Mouse (Mus musculus) ovary, adult 18-20 months (tissue): ENCODE results near the gene Gm10803.
A peak's percentile ranks its signal among the peaks of the same experiment; 100 is the strongest.
"Not testable (repeated sequence)": the region's sequence is repeated elsewhere in the genome, so short reads cannot be mapped to it uniquely, and the experiment has no call there.

Source experiments
- DNase-seq: peaks from one replicate; pipeline ENCODE4 v3.0.0; 2022; ENCODE audit warnings: low spot score, mixed read lengths

Gene Gm10803

GRCm38 (mm10) chr2:93560268-93560667 lies at the start of gene Gm10803:
Gm10803 (plus strand) TSS chr2:93560568.
- not testable (repeated sequence) for DNase-seq

DNA sequence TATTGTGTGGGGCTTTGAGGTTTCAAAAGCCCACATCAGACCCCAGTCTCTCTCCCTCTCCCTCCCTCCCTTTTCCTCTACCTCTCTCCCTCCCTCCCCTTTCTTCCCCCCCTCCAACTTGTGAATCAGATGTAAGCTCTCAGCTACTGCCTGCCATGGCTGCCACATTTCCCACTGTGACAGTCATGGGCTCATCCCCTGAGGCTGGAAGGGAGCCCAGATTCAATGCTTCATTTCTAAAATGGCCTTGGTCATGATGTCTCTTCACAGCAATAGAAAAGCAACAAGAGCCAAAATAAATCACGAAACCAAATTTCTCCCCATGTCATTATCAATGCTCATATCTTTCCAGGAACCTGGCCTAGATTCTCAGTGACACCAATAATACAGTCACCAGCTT lies 49.5 kb upstream of the Gm10803 start:
- DNase-seq: no peak

GRCm38 (mm10) chr2:93512130-93512529 lies 48.2 kb upstream of the Gm10803 start:
- no peak for DNase-seq

DNA sequence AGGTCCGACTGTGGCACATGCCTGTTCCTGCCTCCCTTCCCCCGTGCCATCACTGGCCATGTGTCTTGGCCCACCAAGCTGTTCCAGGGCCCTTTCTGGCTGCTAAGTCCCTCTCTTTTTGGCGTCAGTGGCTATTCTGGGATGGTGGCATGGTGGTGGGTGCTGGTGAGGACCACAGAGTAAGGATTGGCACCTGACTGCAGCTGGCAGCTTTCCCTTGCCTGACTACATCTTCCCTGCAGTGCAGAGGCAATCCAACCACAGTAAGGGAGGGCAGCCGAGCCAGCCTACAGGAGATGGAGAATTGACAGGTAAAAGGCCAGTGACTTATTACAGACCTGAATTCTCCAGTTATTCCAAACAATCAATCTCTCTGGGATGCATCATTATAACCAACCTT lies 45.1 kb upstream of the Gm10803 start:
- DNase-seq: no peak

- no peak for DNase-seq
Observed at GRCm38 (mm10) chr2:93521042-93521441, 39.3 kb upstream of the Gm10803 start.

DNA sequence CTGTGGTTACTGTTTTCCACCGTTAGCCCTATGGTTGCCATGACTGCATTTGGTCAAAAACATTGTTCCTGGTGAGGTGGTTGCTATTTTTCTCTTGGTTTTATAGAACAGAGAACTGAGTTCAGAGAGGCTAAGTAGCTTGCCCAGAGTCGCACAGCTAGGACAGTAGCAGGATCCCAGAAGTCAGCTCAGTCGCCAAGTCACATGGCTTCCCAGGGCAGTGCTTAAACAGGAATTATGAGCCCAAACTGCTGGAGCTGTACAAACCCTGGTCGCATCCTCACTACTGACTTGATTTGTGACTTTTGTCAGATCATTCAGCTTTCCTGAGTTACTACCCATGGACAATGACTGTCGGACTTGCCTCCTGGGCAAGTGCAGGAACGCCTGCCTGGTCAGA lies 38.8 kb upstream of the Gm10803 start:
- DNase-seq: no peak

DNA sequence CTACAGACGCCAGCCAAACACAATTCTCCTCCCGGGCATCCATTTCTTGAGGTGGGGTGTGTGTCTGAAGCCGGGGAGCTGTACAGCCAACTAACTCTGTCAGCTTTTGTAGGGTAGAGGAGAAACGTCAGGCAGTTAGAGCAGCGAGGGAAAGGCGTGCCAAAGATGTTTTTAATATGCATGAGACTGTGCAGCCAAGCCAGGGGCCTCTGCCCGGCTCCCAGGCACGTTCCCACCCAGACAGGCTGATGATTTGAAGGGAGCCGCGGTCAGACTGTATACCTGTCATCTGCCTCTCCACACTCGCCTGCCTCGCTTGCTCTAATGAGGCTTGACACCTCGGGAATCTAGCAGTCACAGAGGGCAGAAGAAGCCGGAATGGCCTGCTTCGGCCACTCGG lies 38.4 kb upstream of the Gm10803 start:
- no peak for DNase-seq

DNA sequence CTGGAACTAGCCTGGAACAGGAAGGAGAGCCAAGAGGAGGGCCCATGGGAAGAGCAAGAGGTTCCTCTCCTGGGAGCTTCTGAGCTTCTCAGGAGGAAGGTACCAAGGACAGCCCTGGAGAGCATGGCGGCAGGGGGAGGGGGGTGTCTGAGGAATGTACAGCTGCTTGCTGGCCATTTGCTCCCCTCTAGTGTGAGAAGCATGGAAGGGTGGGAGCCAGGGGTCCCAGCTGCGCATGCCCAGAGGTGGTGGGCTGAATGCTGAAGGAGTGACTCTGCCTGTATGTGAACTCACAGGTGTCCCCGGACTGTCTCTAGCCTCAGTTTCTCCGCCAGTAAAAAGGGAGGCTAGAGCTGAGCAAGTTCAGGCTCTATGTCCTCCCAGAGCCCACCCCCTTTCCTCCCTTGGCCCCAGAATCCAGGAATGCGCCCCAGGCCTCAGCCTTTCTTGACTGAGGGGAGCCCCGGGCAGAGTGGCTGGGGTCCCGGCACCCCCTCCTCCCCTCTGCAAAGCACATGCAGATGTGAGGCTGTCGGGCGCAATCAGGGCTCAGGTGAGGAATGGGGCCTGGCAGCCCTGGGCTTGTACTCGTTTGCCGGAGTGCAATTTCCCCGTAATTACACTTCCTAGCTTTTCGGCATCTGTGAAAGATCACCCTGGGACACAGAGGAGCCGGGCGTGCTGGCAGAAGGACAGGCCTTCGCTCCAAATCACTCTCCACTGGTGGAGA lies 35.2 kb upstream of the Gm10803 start:
- no peak for DNase-seq

- no peak for DNase-seq
Observed at GRCm38 (mm10) chr2:93529602-93530001, 30.8 kb upstream of the Gm10803 start.

GRCm38 (mm10) chr2:93533891-93534290 lies 26.5 kb upstream of the Gm10803 start:
- no peak for DNase-seq

DNA sequence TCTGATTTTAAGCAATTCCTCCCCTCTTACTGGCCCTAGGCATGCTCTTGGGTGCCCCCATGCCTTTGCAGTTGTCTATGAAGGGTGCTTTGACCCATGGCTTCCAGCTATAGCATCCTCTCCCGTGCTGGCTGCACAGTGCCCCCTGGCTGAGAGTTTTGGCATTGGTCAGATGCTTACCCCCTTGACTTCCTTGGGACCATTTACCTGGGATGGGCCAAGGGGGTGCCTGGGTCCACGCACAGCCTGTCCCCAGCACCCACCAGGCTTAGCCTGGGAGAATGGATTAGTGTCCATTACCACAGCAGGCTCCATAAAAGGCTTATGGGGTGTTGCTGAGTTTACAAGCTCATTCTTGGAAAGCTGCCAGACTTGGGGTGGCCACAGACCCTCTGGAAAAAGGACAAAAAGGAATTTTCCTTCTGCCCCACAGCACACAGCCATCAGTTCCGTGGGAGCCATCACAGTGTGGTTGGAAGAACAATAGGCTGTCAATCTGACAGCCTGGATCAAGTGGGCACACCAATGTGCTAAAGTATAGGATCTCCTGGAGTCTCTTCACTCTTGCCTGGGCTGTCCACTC lies 22.9 kb upstream of the Gm10803 start:
- DNase-seq: no peak

- DNase-seq: no peak
Observed at GRCm38 (mm10) chr2:93538140-93538539, 22.2 kb upstream of the Gm10803 start.

DNA sequence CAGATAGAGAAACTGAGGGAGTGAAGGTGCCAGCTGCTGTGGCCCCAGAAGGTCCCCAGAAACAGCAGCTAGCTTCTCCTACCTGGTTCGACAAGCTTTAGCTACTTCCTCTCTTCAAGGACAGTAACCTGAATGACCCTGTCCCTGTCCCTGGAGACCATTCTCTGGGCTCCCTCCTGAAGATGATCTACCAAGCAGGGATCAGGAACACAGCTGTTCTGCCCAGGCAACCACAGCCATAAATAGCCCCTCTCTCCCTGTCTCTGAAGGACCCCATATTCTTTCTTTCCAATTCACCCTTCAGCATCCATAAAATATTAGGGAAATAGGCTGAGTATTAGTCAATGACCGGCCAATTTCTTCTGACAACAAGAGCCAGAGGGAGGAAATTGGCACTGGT lies 18.6 kb upstream of the Gm10803 start:
- no peak for DNase-seq

DNA sequence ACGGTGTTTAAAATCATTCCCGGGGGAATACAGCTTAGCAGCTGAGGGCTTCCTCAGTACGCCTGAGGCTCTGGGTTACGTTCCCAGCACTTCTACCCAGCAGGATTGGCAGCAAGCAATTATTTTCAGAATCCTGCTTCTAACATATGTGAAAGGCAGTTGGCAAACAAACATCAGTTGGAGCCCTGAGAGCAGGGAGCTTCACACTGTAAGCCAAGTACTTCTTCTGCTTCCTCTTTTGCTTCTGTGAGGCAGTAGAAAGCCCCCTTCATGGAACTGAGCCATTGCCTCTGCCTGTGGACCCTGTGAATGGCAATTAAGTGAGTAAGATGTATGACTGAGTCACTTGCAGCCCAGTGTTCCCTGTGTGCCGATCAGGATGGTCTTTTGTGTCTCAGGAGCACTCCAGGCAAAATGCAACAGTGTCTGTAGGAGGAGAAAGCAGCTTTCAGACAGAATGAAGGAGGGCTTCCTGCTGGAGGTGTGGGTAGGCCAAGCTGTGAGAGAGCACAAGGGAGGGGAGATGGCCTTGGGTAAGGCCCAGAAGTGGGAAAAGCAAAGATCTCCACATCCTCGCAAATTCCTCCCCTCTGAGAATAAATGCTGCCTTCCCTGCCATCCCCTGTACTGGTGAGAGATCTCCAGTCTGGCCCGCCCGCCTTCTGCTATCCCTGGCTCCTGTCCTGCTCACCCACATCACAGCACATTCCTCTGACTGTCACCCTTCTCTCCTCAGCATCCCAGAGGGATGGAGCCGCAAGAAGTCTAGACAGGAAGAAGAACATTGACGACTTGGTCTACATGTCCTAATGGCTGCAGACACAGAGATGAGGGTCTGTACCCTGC lies 7.5 kb upstream of the Gm10803 start:
- no peak for DNase-seq

- no peak for DNase-seq
Observed at GRCm38 (mm10) chr2:93553905-93554304, 6.5 kb upstream of the Gm10803 start.

DNA sequence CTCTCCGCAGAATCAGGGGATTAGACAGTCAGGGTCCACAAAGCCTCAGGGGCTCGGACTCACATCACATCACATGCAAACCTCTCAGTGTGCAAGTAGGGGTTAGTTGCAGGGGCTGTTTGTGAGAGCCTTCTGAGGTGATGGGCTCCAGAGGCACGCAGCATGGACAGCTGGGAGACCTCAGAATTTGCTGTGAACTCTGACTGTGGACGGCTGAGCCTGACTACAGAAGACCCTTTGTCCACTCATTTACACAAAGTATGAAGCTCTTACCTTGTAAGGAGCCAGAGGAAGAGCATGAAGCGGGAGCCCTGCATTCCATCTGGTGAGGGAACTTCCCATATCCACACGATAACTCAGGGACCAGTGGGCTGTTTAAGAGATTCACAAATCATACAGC lies 5.3 kb downstream of the Gm10803 start:
- DNase-seq: no peak

- DNase-seq: peak; percentile 3
Observed at GRCm38 (mm10) chr2:93567675-93568074, 7.3 kb downstream of the Gm10803 start.

DNA sequence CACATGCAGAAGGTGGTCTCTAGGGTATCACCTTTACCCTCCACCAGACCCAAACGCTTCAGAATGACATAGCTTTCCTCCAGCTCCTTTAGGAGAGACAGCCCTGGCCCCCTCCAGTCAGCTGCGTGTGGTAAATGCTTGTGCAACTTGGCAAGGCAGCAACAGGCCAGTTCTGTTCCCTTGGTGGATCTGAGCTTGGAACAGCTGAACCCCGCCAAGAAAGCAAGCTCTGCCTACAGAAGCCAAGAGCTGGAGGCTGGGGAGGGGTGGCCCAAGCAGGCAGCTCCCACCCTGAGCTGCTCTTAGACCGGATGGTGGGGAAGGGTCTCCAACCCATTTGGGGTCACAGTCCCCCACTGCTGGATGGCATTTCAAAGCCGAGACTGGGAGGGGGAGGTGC lies 12.2 kb downstream of the Gm10803 start:
- no peak for DNase-seq

DNA sequence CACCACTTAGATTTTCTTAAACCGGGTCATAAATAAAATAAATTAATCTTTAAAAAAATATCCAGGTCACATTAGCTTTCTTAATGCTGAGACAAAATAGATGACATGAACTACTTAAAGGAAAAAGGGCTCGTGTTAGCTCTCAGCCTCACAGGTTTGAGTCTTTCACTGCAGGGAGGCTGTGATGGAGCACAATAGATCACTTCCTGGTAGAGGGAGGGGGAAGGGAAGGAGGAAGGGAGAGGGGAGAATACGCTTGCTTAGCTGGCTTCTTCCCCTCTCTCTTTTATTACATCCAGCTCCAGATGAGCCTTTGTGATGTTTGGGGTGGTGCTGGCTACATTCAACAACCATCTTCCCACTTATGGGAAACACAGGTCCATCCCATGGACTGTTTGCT lies 20.9 kb downstream of the Gm10803 start:
- no peak for DNase-seq

DNA sequence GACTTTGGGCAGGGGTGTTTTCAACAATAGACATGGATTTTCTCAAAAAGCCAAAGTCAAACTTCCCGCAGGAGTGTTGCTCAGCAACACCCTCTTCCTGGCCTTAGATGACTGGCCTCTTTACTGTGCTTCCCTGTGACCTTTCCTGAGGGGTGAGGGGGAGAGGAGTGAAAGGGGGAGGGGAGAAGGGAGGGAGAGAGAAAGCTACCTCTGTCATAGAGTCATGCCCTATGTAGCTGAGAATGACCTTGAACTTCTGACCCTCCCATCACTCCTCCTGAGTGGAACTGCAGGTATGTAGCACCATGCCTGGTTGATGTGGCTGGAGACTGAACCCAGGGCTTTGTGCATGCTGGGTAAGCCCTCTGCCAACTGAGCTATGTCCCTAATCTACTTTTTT lies 25.5 kb downstream of the Gm10803 start:
- DNase-seq: no peak

DNA sequence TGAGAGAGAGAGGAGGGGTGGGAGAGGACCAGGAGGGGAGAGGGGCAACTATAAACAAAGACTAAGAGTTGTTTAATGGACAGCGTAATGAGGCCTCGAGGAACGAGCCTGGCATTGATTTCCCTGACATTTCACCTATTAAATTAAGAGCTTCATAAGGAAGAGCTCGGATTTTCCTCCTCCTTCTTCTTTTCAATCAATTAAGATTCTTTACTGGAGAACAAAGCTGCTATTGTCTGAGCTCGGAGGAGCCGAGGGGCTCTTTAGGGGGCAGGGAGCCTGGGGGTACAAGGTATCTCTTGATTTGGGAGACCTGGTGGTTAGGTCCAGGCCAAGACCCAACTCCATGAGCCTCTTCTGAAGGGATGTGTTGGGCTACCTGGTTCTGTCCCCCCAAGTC lies 27.1 kb downstream of the Gm10803 start:
- no peak for DNase-seq

DNA sequence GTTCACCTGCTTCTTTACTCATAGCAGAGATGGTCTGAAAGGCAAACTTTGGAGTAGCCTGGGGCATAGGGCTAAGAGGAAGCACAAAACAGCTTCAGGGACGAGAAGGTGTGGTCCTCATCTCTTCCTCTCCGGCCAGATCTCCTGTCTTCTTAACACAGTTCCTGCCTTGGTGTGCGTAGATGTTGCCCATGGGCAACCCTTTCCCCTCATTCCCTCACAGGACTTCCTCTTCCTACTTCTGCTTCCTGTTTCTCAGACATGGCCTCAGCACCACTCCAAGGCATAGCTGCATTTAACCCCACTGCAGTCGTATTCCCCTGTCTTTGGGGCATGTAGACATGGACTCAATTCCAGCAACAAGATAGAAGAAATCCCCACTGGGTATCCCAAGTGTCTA lies 29.5 kb downstream of the Gm10803 start:
- no peak for DNase-seq

GRCm38 (mm10) chr2:93591706-93592105 lies 31.3 kb downstream of the Gm10803 start:
- no peak for DNase-seq
